Mouse (Mus musculus) forebrain, embryonic 11.5 days (tissue): ENCODE measurements around the gene Jtb. TPM values are rescaled to one million over a fixed set of nuclear protein-coding genes. Genes with fewer than 3 reads are reported as not detected.

Source experiments
- ATAC-seq: fragments of 200-750 bp; cut with Nextera tagmentation; replicated peaks from 2 replicates; pipeline ENCODE4 v1.8.0; 2017; ENCODE audit warnings: moderate TSS enrichment; ENCODE audit not compliant: low FRiP score
- DNase-seq: peaks from one replicate; pipeline ENCODE4 v3.0.0-alpha.2; 2017; ENCODE audit warnings: low spot score
- H3K27ac ChIP-seq: fragments of 300-500 bp; sonication (generic); 2 replicates; pipeline ENCODE4 v1.5.1; 2014; ENCODE audit warnings: low read depth, low read length
- H3K27me3 ChIP-seq: fragments of 300-500 bp; sonication (generic); 2 replicates; pipeline ENCODE4 v1.6.1; 2014; ENCODE audit warnings: mild to moderate bottlenecking, low read length, mixed read lengths; ENCODE audit not compliant: control insufficient read depth, insufficient read depth
- H3K36me3 ChIP-seq: fragments of 300-500 bp; sonication (generic); 2 replicates; pipeline ENCODE4 v1.6.1; 2014; ENCODE audit warnings: mild to moderate bottlenecking, low read length, moderate library complexity, mixed read lengths; ENCODE audit not compliant: control insufficient read depth, insufficient read depth
- H3K4me1 ChIP-seq: fragments of 300-500 bp; sonication (generic); replicated peaks from 2 replicates; pipeline ENCODE4 v1.6.1; 2014; ENCODE audit warnings: low read length, mixed read lengths; ENCODE audit not compliant: control insufficient read depth, insufficient read depth
- H3K4me2 ChIP-seq: fragments of 300-500 bp; sonication (generic); 2 replicates; pipeline ENCODE4 v1.6.1; 2014; ENCODE audit warnings: low read depth, mild to moderate bottlenecking, low read length, moderate library complexity, mixed read lengths; ENCODE audit not compliant: severe bottlenecking
- H3K4me3 ChIP-seq: fragments of 300-500 bp; sonication (generic); 2 replicates; pipeline ENCODE4 v1.5.1; 2014; ENCODE audit warnings: low read depth, low read length
- H3K9ac ChIP-seq: fragments of 300-500 bp; sonication (generic); 2 replicates; pipeline ENCODE4 v1.6.1; 2014; ENCODE audit warnings: low read length
- H3K9me3 ChIP-seq: fragments of 300-500 bp; sonication (generic); 2 replicates; pipeline ENCODE4 v1.6.1; 2016; ENCODE audit warnings: low read length, mixed read lengths; ENCODE audit not compliant: control insufficient read depth
- WGBS: fragments of 180-500 bp; shearing (Covaris S2); extraction: QIAGEN DNeasy Blood & Tissue Kit; methylation state at CpG from one replicate; pipeline ENCODE4 v1.1.7; 2014; 5-methylcytosine and 5-hydroxymethylcytosine counted together
- microRNA-seq: library from miRNA; unstranded; fragments of <30 nt; microRNA quantifications from one replicate; pipeline ENCODE4, GENCODE M21; 2016; ENCODE audit not compliant: insufficient number of aligned reads
- polyA plus RNA-seq: library from polyadenylated mRNA; unstranded; fragments of >200 nt; fragmentation: Nextera tagmentation; extraction: Ambion mirVana; gene quantifications from 2 replicates; pipeline ENCODE4 v1.2.1, GENCODE M21; 2014

Gene Jtb
- polyA plus RNA-seq, 1 experiment from 2014 or later, result 110 TPM

DNA sequence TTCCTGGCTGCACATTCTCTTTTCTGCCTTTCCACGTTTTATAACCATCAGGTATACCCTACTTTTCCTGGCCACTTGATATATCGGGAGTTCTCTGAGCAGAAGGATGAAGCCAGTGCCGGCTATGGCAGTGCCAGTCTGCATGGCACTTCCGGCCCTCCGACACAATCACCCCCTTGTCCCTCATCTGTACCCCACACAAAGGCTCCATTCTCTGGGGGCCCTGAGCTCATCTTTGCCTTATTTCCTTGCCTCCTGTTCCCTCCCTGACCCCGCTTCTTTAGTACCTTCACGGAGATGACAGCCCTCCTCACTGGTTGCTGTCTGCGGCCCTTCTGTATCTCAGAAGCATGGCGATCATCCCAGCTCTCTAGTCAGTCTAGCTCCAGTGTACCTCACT is 49.3 kb downstream of the Jtb start:
- Histone ChIP-seq H3K4me1 (no peaks in the 10 kb centered on the region), H3K4me2 (no peak overlapping the region), H3K9ac (no peak overlapping the region), H3K9me3 (no peaks in the 10 kb centered on the region), H3K36me3 (no peaks in the 10 kb centered on the region; the same call in 1 of the 2 replicates), H3K27ac (no peak overlapping the region), H3K27me3 (no peaks in the 10 kb centered on the region), H3K4me3 (no peak overlapping the region)
- DNase-seq (no peak), ATAC-seq (no peak)
- 86% methylated on average over 9 of the region's 9 CpGs for WGBS

DNA sequence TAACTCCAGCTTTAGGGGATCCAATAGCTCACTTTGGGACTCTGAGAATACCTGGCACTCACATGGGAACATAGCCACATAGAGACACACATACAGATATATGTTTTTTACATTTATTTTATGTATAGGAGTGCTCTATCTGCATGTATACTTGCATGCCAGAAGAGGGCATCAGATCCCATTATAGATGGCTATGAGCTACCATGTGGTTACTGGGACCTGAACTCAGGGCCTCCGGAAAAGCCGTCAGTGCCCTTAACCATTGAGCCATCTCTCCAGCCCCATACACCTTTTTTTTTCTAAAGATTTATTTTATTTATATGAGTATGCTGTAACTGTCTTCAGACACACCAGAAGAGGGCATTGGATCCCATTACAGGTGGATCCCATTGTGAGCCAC is 52.8 kb downstream of the Jtb start:
- WGBS, result 96% methylated on average over 2 of the region's 2 CpGs
- no peak overlapping the region for H3K9ac ChIP-seq
- ATAC-seq (no peak), DNase-seq (no peak)
- H3K4me3 ChIP-seq, result no peak overlapping the region
- no peaks in the 10 kb centered on the region for H3K9me3 ChIP-seq
- no peak overlapping the region for H3K4me2 ChIP-seq
- H3K36me3 ChIP-seq, result no peaks in the 10 kb centered on the region; the same call in 1 of the 2 replicates
- H3K27ac ChIP-seq, result no peak overlapping the region
- H3K4me1 ChIP-seq, result no peaks in the 10 kb centered on the region
- no peaks in the 10 kb centered on the region for H3K27me3 ChIP-seq

Small RNA genes within 50 kb of the gene (microRNA-seq; reads per million reads assigned to microRNA genes)
- not detected for gene Mir7012

Other genes with a start within 250 kb of the Jtb start
- 168 and 174 TPM in 2 replicates for gene Hax1, start 232.8 kb upstream of the Jtb start, polyA plus RNA-seq
- 183 and 211 TPM in 2 replicates for gene 4933434E20Rik, start 180.0 kb upstream of the Jtb start, polyA plus RNA-seq
- 227 and 253 TPM in 2 replicates for gene Ubap2l, start 179.0 kb upstream of the Jtb start, polyA plus RNA-seq
- 523 and 535 TPM in 2 replicates for gene Tpm3, start 158.9 kb upstream of the Jtb start, polyA plus RNA-seq
- gene Nup210l, start 127.5 kb upstream of the Jtb start, polyA plus RNA-seq, result 0.67 and 0.88 TPM in 2 replicates
- gene Rps27, start 17.9 kb upstream of the Jtb start, polyA plus RNA-seq, result 1,103 and 1,109 TPM in 2 replicates
- 11.4 and 14.7 TPM in 2 replicates for gene Rab13, start 17.9 kb upstream of the Jtb start, polyA plus RNA-seq
- gene Creb3l4, start 11.9 kb downstream of the Jtb start, polyA plus RNA-seq, result 6.0 and 6.2 TPM in 2 replicates
- 57.5 and 58.5 TPM in 2 replicates for gene Slc39a1, start 16.6 kb downstream of the Jtb start, polyA plus RNA-seq
- 13.7 and 14.6 TPM in 2 replicates for gene Crtc2, start 22.6 kb downstream of the Jtb start, polyA plus RNA-seq
- 6.8 and 7.0 TPM in 2 replicates for gene Dennd4b, start 33.6 kb downstream of the Jtb start, polyA plus RNA-seq
- gene Gatad2b, start 61.6 kb downstream of the Jtb start, polyA plus RNA-seq, result 12.9 and 14.3 TPM in 2 replicates
- 13.6 and 14.2 TPM in 2 replicates for gene Slc27a3, start 158.3 kb downstream of the Jtb start, polyA plus RNA-seq
- 50.5 and 55.3 TPM in 2 replicates for gene Ints3, start 202.0 kb downstream of the Jtb start, polyA plus RNA-seq
- gene Npr1, start 234.3 kb downstream of the Jtb start, polyA plus RNA-seq, result 2.0 and 2.8 TPM in 2 replicates
- gene Ilf2, start 244.5 kb downstream of the Jtb start, polyA plus RNA-seq, result 365 and 366 TPM in 2 replicates